Mouse (Mus musculus) CH12.LX (cell line): ENCODE results near the gene Adamts18.

Experiments used
- BHLHE40 ChIP-seq: IDR thresholded peaks from 2 replicates; pipeline ENCODE4 v1.6.1; 2011; ENCODE audit warnings: mild to moderate bottlenecking, low read depth, low read length, improper control_type of control experiment
- CHD1 ChIP-seq: IDR thresholded peaks from 2 replicates; pipeline ENCODE4 v1.6.1; 2012; ENCODE audit warnings: low read depth, low read length, improper control_type of control experiment, inconsistent platforms
- CTCF ChIP-seq, 2 experiments: IDR thresholded peaks in 1 of 2; conservative IDR thresholded peaks in 1 of 2; 2 replicates each; pipeline ENCODE4 v1.5.1; 2011 to 2012; ENCODE audit warnings: low read depth in 2 of 2, low read length in 2 of 2, improper control_type of control experiment in 1 of 2, inconsistent platforms in 1 of 2, mild to moderate bottlenecking in 1 of 2, moderate library complexity in 1 of 2
- EP300 ChIP-seq: IDR thresholded peaks from 2 replicates; pipeline ENCODE4 v1.6.1; 2011; ENCODE audit warnings: low read length, improper control_type of control experiment
- IRF4 ChIP-seq: IDR thresholded peaks from 2 replicates; pipeline ENCODE4 v1.6.1; 2014; ENCODE audit warnings: low read depth, mild to moderate bottlenecking, inconsistent platforms, low read length, improper control_type of control experiment
- MAFK ChIP-seq: IDR thresholded peaks from 2 replicates; pipeline ENCODE4 v1.6.1; 2011; ENCODE audit warnings: low read length, improper control_type of control experiment; ENCODE audit not compliant: insufficient replicate concordance
- MAX ChIP-seq: IDR thresholded peaks from 2 replicates; pipeline ENCODE4 v1.6.1; 2011; ENCODE audit warnings: low read length, improper control_type of control experiment
- MYC ChIP-seq: IDR thresholded peaks from 2 replicates; pipeline ENCODE4 v1.6.1; 2011; ENCODE audit warnings: low read depth, mild to moderate bottlenecking, improper control_type of control experiment, low read length
- PAX5 ChIP-seq: IDR thresholded peaks from 2 replicates; pipeline ENCODE4 v1.6.1; 2012; ENCODE audit warnings: low read length, inconsistent platforms, mixed read lengths
- POLR2A ChIP-seq: IDR thresholded peaks from 2 replicates; pipeline ENCODE4 v1.6.1; 2011; ENCODE audit warnings: low read depth, mild to moderate bottlenecking, improper control_type of control experiment, low read length
- POLR2AphosphoS2 ChIP-seq: IDR thresholded peaks from 2 replicates; pipeline ENCODE4 v1.6.1; 2011; ENCODE audit warnings: low read depth, low read length, improper control_type of control experiment
- ZC3H11A ChIP-seq: IDR thresholded peaks from 2 replicates; pipeline ENCODE4 v1.6.1; 2012; ENCODE audit warnings: low read depth, mild to moderate bottlenecking, inconsistent platforms, low read length, improper control_type of control experiment
- ZNF384 ChIP-seq: IDR thresholded peaks from 2 replicates; pipeline ENCODE4 v1.6.1; 2012; ENCODE audit warnings: low read depth, low read length, improper control_type of control experiment, inconsistent platforms

DNA sequence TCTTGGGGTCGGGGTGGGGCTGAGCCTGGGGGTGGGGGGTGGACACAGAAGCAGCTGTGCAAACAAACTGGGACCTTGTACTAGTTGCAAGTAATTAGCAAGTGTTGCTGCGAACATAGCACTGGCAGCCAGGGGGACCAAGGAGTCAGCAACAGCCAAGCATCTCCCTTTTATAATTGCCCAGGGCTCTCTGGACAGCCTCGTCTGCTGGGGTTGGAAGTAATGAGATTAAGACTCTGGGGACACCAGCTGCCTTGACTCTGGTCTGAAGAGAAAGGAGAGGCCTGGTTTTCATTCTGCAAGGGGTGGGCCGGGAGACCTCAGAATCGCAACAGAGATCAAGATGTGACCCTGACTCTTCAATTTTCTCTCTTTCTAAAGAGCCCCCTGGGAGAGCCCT, 49.0 kb downstream of the Adamts18 start:
- TF ChIP-seq ZNF384 (no peak), CTCF (conservative IDR thresholded peaks at IDR 0.05 in 1 of 2, IDR thresholded peaks at IDR 0.05 in 1 of 2; ENCODE audit: low read depth in 2 of 2, low read length in 2 of 2) (no peak), MYC (no peak), POLR2AphosphoS2 (no peak), BHLHE40 (no peak), IRF4 (no peak), CHD1 (no peak), MAX (no peak), EP300 (no peak), PAX5 (no peak), MAFK (no peak), ZC3H11A (no peak), POLR2A (no peak)
